Mouse (Mus musculus) spleen, adult 10 weeks (tissue): ENCODE data around the gene Tmem86b. TPM values are rescaled to one million over a fixed set of nuclear protein-coding genes. Genes with fewer than 3 reads are reported as not detected.

Experiments
- polyA plus RNA-seq: library from polyadenylated mRNA; stranded (reverse); fragments of 350-450 nt; fragmentation: Illumina TruSeq; extraction: RNeasy Lipid Tissue Mini Kit (QIAGEN cat#74804); gene quantifications from one replicate; pipeline ENCODE4 v1.2.3, GENCODE M21; 2015; ENCODE audit warnings: low replicate concordance; ENCODE audit not compliant: insufficient read depth

Gene Tmem86b
- polyA plus RNA-seq: 12.5 TPM

DNA sequence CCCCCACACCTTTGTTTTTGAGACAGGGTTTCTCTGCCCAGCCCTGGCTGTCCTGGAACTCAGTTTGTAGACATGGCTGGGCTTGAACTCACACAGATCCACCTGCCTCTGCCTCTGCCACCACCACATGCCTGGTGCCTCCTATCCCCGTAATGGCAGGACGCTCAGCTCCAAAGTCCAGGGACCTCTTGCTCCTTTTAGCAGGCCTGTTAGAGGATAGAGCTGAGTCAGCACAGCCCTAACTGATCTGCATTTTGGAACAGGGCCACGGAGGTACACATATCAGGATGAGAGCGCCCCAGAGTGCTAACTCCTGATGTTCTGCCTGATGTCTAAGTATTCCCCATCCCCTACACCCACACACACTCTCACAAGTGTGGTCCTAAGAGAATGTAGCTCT, at the start of gene Tmem86b:
Tmem86b (minus strand) TSS at position 392 of the 400 bp plus-strand sequence.

DNA sequence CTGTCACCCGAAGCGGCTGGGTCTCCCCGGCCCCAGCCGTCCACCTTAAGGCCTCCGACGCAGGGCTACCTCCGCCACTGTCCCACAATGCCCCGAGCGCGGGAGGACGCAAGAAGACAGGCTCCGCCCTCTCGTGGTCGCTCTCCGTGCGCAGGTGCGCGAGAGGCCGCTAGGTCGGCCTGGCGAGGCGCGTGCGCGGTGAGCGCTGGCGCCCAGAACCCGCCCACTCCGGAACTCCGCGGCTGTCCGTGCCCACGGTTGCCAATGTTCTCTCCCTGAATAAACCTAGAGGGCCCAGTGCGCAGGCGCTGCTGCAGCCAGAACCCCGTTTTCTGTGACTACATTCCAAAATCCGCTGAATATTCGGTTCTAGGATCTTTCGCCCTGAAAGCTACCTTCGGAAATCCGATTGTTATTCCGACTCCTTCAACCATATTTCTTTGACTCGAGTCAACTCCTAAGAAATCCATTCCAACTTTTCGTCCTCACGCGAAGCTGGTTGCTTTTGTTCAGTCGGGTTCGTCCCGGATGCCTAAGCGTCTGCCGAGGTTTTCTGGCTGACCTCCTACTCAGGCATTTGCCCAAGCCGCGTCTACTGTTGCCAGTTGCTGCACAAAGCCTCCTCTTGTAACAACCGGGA, 27.8 kb upstream of the Tmem86b start, which contains the start of gene Ppp6r1:
Ppp6r1 (minus strand) TSS at position 108 of the 640 bp plus-strand sequence.

DNA sequence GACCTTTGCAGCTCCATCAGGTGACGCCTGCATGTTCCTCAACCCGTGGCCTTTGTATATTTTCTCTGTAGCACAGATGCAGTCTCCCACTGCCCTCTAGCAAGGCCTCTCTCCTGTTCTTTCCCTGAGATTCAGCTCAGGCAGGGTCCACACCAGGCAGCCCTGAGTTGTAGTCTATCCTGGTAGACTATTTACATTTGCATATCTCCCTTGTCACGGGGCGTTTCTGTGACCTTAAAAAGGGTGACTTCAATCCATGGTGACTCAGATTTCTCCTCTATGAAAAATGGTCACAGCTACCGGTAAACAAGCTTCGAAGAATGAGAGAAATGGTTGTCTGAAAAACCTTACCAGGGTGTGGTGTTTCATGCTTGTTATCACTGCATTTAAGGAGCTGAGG, 27.3 kb downstream of the Tmem86b start, which contains the start of gene Ptprh:
Ptprh (minus strand) TSS at position 169 of the 400 bp plus-strand sequence.

Other genes with a start within 250 kb of the Tmem86b start
- gene Gp6, start 233.7 kb downstream of the Tmem86b start, polyA plus RNA-seq: 2.9 TPM
- gene Rdh13, start 185.8 kb downstream of the Tmem86b start, polyA plus RNA-seq: 8.5 TPM
- 35.4 TPM for gene Eps8l1, start 170.7 kb downstream of the Tmem86b start, polyA plus RNA-seq
- gene Ppp1r12c, start 129.7 kb downstream of the Tmem86b start, polyA plus RNA-seq: 152 TPM
- 4.6 TPM for gene Tnnt1, start 115.0 kb downstream of the Tmem86b start, polyA plus RNA-seq
- 7.0 TPM for gene Tnni3, start 107.2 kb downstream of the Tmem86b start, polyA plus RNA-seq
- 2.6 TPM for gene Dnaaf3, start 99.0 kb downstream of the Tmem86b start, polyA plus RNA-seq
- gene Syt5, start 83.9 kb downstream of the Tmem86b start, polyA plus RNA-seq: 0.18 TPM
- 0.14 TPM for gene Ptprh, start 27.4 kb downstream of the Tmem86b start, polyA plus RNA-seq
- gene Ppp6r1, start 27.6 kb upstream of the Tmem86b start, polyA plus RNA-seq: 69.8 TPM
- 4.8 TPM for gene Hspbp1, start 53.6 kb upstream of the Tmem86b start, polyA plus RNA-seq
- gene Brsk1, start 59.2 kb upstream of the Tmem86b start, polyA plus RNA-seq: 0.57 TPM
- gene Tmem150b, start 93.8 kb upstream of the Tmem86b start, polyA plus RNA-seq: 8.1 TPM
- gene Kmt5c, start 108.7 kb upstream of the Tmem86b start, polyA plus RNA-seq: 30.4 TPM
- gene Cox6b2, start 121.7 kb upstream of the Tmem86b start, polyA plus RNA-seq: 5.1 TPM
- gene Fam71e2, start 139.9 kb upstream of the Tmem86b start, polyA plus RNA-seq: not detected
- 0.11 TPM for gene Il11, start 151.4 kb upstream of the Tmem86b start, polyA plus RNA-seq
- gene Tmem190, start 151.5 kb upstream of the Tmem86b start, polyA plus RNA-seq: not detected
- gene Tmem238, start 158.2 kb upstream of the Tmem86b start, polyA plus RNA-seq: 1.6 TPM
- 457 TPM for gene Rpl28, start 161.5 kb upstream of the Tmem86b start, polyA plus RNA-seq
- gene Ube2s, start 181.2 kb upstream of the Tmem86b start, polyA plus RNA-seq: 78.0 TPM
- 0.07 TPM for gene Shisa7, start 213.3 kb upstream of the Tmem86b start, polyA plus RNA-seq
- 9.3 TPM for gene Isoc2b, start 238.8 kb upstream of the Tmem86b start, polyA plus RNA-seq
- gene Isoc2a, start 245.7 kb upstream of the Tmem86b start, polyA plus RNA-seq: 4.7 TPM